Mouse (Mus musculus): ENCODE measurements around the gene Arl1. TPM values are rescaled to one million over a fixed set of nuclear protein-coding genes. Genes with fewer than 3 reads are reported as not detected.
A peak's percentile ranks its signal among the peaks of the same experiment; 100 is the strongest.

The Arl1 gene
- polyA plus RNA-seq (2015; fragmentation: Nextera tagmentation; extraction: Ambion mirVana) = 173 and 176 TPM in 2 replicates

GRCm38 (mm10) chr10:88730571-88731495 is at the start of gene Arl1:
Gene Arl1, plus strand, starts transcription at chr10:88730858.
- peak; percentile 97 for ATAC-seq
- TF ChIP-seq CTCF (IDR thresholded peaks at IDR 0.05) (peak; percentile 34), EP300 (IDR thresholded peaks at IDR 0.05) (peak; percentile 74)
- WGBS = under 1% methylated on average over 63 of the region's 65 CpGs

GRCm38 (mm10) chr10:88682904-88683563 is 47.6 kb upstream of the Arl1 start:
- no peaks in the 10 kb centered on the region for H3K9me3 ChIP-seq (ENCODE audit: low read length)
- ATAC-seq (no peak), DNase-seq (ENCODE audit: low spot score) (no peak)
- no peaks in the 10 kb centered on the region for H3K4me1 ChIP-seq (ENCODE audit: insufficient read depth, low read depth, low read length)
- H3K36me3 ChIP-seq (ENCODE audit: insufficient read depth, low read length) = no peaks in the 10 kb centered on the region
- H3K4me3 ChIP-seq (ENCODE audit: low read depth, low read length) = no peak overlapping the region
- no peak overlapping the region for H3K4me2 ChIP-seq (replicated peaks; ENCODE audit: low read depth, low read length)
- WGBS = 38% methylated on average over 4 of the region's 4 CpGs
- H3K27me3 ChIP-seq (replicated peaks; ENCODE audit: insufficient read depth, low read length) = no peaks in the 10 kb centered on the region
- H3K9ac ChIP-seq (replicated peaks; ENCODE audit: low read depth) = no peak overlapping the region
- H3K27ac ChIP-seq (ENCODE audit: low read length) = no peak overlapping the region
- TF ChIP-seq CTCF (IDR thresholded peaks at IDR 0.05) (no peak), EP300 (IDR thresholded peaks at IDR 0.05) (no peak)

More at GRCm38 (mm10) chr10:88730571-88731495, at the start of gene Arl1:
- no peaks in the 10 kb centered on the region for H3K9me3 ChIP-seq (ENCODE audit: low read length)
- H3K27me3 ChIP-seq (replicated peaks; ENCODE audit: insufficient read depth, low read length) = no peaks in the 10 kb centered on the region
- peak within 1 kb of the TSS; percentile 69 for H3K4me2 ChIP-seq (replicated peaks; ENCODE audit: low read depth, low read length)
- peak; percentile 96 for DNase-seq (ENCODE audit: low spot score)
- H3K9ac ChIP-seq (replicated peaks; ENCODE audit: low read depth) = peak within 1 kb of the TSS; percentile 93
- no peaks in the 10 kb centered on the region for H3K36me3 ChIP-seq (ENCODE audit: insufficient read depth, low read length)
- peak within 1 kb of the TSS; percentile 93 for H3K4me3 ChIP-seq (ENCODE audit: low read depth, low read length)
- H3K4me1 ChIP-seq (ENCODE audit: insufficient read depth, low read depth, low read length) = peaks cover 3% of the 10 kb centered on the region; the same call in 1 of the 2 replicates
- peak within 1 kb of the TSS; percentile 89 for H3K27ac ChIP-seq (ENCODE audit: low read length)

GRCm38 (mm10) chr10:88684925-88685324 is 45.7 kb upstream of the Arl1 start, which contains the start of gene Spic:
Gene Spic, minus strand, starts transcription at chr10:88685015.
- TF ChIP-seq CTCF (IDR thresholded peaks at IDR 0.05) (no peak), EP300 (IDR thresholded peaks at IDR 0.05) (no peak)
- ATAC-seq (no peak), DNase-seq (ENCODE audit: low spot score) (no peak)
- Histone ChIP-seq H3K27me3 (replicated peaks; ENCODE audit: insufficient read depth, low read length) (no peaks in the 10 kb centered on the region), H3K4me2 (replicated peaks; ENCODE audit: low read depth, low read length) (no peak within 1 kb of the TSS), H3K27ac (ENCODE audit: low read length) (no peak within 1 kb of the TSS), H3K4me3 (ENCODE audit: low read depth, low read length) (no peak within 1 kb of the TSS), H3K9ac (replicated peaks; ENCODE audit: low read depth) (no peak within 1 kb of the TSS), H3K4me1 (ENCODE audit: insufficient read depth, low read depth, low read length) (no peaks in the 10 kb centered on the region), H3K9me3 (ENCODE audit: low read length) (no peaks in the 10 kb centered on the region), H3K36me3 (ENCODE audit: insufficient read depth, low read length) (no peaks in the 10 kb centered on the region)
- 61% methylated on average over 5 of the region's 5 CpGs for WGBS

- no peaks in the 10 kb centered on the region for H3K27me3 ChIP-seq (replicated peaks; ENCODE audit: insufficient read depth, low read length)
- DNase-seq (ENCODE audit: low spot score) (no peak), ATAC-seq (no peak)
- 65% methylated on average over 6 of the region's 6 CpGs for WGBS
- H3K4me2 ChIP-seq (replicated peaks; ENCODE audit: low read depth, low read length) = no peak overlapping the region
- H3K4me1 ChIP-seq (ENCODE audit: insufficient read depth, low read depth, low read length) = no peaks in the 10 kb centered on the region
- TF ChIP-seq EP300 (IDR thresholded peaks at IDR 0.05) = no peak
- no peak for TF ChIP-seq CTCF (IDR thresholded peaks at IDR 0.05)
- no peak overlapping the region for H3K4me3 ChIP-seq (ENCODE audit: low read depth, low read length)
- H3K9ac ChIP-seq (replicated peaks; ENCODE audit: low read depth) = no peak overlapping the region
- no peak overlapping the region for H3K27ac ChIP-seq (ENCODE audit: low read length)
- H3K36me3 ChIP-seq (ENCODE audit: insufficient read depth, low read length) = no peaks in the 10 kb centered on the region
- H3K9me3 ChIP-seq (ENCODE audit: low read length) = no peaks in the 10 kb centered on the region
Measured at GRCm38 (mm10) chr10:88700938-88701337, 29.7 kb upstream of the Arl1 start.

- Histone ChIP-seq H3K9me3 (ENCODE audit: low read length) (no peaks in the 10 kb centered on the region), H3K4me1 (ENCODE audit: insufficient read depth, low read depth, low read length) (no peaks in the 10 kb centered on the region), H3K4me3 (ENCODE audit: low read depth, low read length) (no peak overlapping the region), H3K4me2 (replicated peaks; ENCODE audit: low read depth, low read length) (no peak overlapping the region), H3K27me3 (replicated peaks; ENCODE audit: insufficient read depth, low read length) (no peaks in the 10 kb centered on the region), H3K27ac (ENCODE audit: low read length) (no peak overlapping the region), H3K9ac (replicated peaks; ENCODE audit: low read depth) (no peak overlapping the region), H3K36me3 (ENCODE audit: insufficient read depth, low read length) (no peaks in the 10 kb centered on the region)
- ATAC-seq = no peak
- 57% methylated on average over 10 of the region's 10 CpGs for WGBS
- peak; percentile 28 for DNase-seq (ENCODE audit: low spot score)
- TF ChIP-seq EP300 (IDR thresholded peaks at IDR 0.05) (no peak), CTCF (IDR thresholded peaks at IDR 0.05) (no peak)
Measured at GRCm38 (mm10) chr10:88708671-88709523, 21.8 kb upstream of the Arl1 start.

All from lung, postnatal 0 days (tissue).